Mouse (Mus musculus): ENCODE measurements at regions not wholly inside any gene's neighbourhood (a gene's known extent, or its start where the extent isn't known, plus 50 kb on each side); places are given as distances from the start of the nearest gene placed in this dataset.

- peak; percentile 5 to 22 for DNase-seq
These were observed 146.5 kb downstream of the Slc39a8 start for GRCm38 (mm10) chr3:135971611-135972010.

GRCm38 (mm10) chr3:135972413-135972812 lies 147.3 kb downstream of the Slc39a8 start:
- peak; percentile 71 to 73 for DNase-seq

GRCm38 (mm10) chr3:135973243-135973642 lies 148.2 kb downstream of the Slc39a8 start:
- DNase-seq: no peak

- DNase-seq: no peak
These were observed 148.8 kb downstream of the Slc39a8 start for GRCm38 (mm10) chr3:135973842-135974241.

GRCm38 (mm10) chr3:135974769-135975168 lies 149.7 kb downstream of the Slc39a8 start:
- no peak for DNase-seq

- DNase-seq: no peak
These were observed 162.1 kb downstream of the Slc39a8 start for GRCm38 (mm10) chr3:135987171-135987570.

GRCm38 (mm10) chr3:135989281-135989680 lies 164.2 kb downstream of the Slc39a8 start:
- no peak for DNase-seq

GRCm38 (mm10) chr3:135990338-135990737 lies 165.3 kb downstream of the Slc39a8 start:
- no peak for DNase-seq

- DNase-seq: no peak
These were observed 165.9 kb downstream of the Slc39a8 start for GRCm38 (mm10) chr3:135990814-135991454.

GRCm38 (mm10) chr3:136000592-136001160 lies 175.6 kb downstream of the Slc39a8 start:
- DNase-seq: no peak

Measured in layer of hippocampus, postnatal 36 days (tissue).